Mouse (Mus musculus): Measurements from ENCODE around the gene Myom1.
"Not testable (repeated sequence)": the region's sequence is repeated elsewhere in the genome, so short reads cannot be mapped to it uniquely, and the experiment has no call there.

Myom1 gene

GRCm38 (mm10) chr17:71002081-71002743 lies at the start of gene Myom1:
Gene Myom1, plus strand, starts transcription at chr17:71002633.
- DNase-seq (ENCODE audit: low spot score): peak; percentile 100

DNA sequence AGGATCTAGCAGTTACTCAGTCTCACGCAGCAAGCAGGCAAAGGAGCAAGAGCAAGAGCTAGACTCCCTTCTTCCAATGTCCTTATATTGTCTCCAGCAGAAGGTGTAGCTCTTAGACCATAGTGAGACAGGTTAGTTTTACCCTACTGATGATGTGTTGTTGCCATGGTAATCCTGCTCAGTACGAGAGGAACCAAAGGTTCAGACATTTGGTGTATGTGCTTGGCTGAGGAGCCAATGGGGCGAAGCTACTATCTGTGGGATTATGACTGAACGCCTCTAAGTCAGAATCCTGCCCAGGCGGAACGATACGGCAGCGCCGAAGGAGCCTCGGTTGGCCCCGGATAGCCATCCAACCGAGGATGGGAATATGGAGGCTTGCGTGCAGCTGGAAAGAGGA lies 38.9 kb upstream of the Myom1 start:
- peak; percentile 91 for DNase-seq (ENCODE audit: low spot score)

DNA sequence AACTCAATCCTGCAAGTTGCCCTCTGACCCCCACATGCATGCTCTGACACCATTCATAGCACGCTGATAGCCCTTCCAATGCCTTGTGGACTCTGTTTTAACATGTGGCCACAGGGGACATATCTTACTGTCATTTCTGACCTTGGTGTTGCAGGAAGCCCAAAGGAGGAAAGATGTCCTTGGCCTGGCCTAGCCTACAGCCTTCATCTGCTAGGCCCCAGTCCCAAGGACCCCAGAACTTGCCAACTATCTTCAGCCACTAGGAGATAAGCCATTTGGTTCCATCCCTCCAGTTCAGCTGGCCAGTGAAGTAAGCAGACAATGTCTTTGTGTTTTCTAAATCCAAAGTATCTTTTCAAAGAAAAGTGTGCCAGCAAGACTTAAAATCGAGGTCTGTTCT lies 37.2 kb upstream of the Myom1 start:
- DNase-seq (ENCODE audit: low spot score): no peak

DNA sequence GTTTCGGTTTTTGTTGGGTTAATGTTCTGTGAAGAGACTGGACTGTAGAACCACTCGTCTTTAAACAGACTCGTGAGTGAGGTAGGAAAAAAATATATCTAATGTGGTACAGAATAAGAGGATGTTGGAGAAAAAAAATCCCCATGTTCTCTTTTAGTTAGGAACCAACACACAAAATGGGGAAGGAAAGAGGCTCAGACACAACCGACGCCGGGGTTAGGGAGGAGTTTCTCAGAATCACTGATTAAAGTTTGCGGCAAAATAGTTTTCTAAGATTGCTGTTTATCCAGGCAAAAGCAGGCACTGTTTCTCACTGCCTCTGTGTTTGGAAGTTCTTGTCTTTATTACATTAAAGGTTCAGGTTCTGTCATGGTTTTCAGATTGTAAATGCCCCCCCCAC lies 36.3 kb upstream of the Myom1 start:
- no peak for DNase-seq (ENCODE audit: low spot score)

DNA sequence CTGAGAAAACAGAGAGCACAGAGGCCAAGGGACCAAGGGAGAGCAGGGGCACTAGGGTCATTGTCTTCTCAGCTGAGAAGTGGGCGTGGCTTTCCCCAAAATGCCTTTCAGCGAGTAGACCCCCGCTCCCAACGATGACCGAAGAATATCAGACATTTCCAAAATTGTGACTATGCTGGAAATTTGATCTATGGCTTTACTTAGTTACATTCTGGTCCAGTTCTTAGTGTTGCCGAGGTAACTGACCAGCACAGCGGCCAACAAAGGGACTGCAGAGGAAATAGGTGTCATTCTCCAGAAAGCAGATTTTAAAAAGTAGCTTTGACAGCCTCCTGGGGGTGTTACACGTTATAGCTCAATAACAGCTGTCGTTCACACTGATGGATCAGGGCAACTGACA lies 35.2 kb upstream of the Myom1 start:
- DNase-seq (ENCODE audit: low spot score): no peak

DNA sequence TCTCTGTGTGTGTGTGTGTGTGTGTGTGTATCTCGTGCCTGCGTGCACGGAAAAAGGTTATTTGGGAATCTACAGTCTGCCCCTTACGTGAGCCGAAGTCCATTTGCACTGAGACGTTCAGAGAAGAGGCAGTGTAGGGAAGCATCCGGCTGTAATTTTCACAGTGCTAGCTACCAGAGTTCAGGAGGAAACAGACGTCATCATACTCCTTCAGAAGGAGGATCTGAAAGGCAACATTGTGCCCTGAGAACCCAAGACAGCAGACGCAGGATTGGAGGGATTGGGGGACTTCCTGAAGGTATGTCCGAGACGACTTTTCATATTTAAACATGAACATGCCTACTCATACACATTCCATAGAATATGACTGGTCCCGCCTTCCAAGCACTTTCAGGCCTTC lies 34.8 kb upstream of the Myom1 start:
- DNase-seq (ENCODE audit: low spot score): no peak

GRCm38 (mm10) chr17:70968606-70969191 lies 33.7 kb upstream of the Myom1 start:
- DNase-seq (ENCODE audit: low spot score): no peak

DNA sequence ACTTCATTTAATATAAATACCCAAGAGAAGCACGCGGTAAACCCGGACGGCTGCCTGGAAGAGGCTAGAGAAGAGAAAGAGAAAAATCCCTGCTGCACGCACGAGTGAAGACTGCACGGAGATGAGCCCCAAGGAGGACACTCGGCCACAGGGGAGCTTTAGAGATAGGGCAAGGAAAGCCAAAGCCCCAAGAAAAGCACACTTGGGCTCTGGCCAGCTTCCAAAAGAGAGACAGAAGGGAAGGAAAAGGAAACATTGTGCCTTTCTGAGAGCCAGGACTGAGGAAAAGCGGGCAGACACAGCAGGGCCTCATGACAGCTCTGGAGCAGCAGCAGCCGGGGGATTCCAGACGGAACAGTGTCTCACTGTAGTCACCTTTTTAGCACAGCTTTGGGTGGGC lies 31.2 kb upstream of the Myom1 start:
- no peak for DNase-seq (ENCODE audit: low spot score)

GRCm38 (mm10) chr17:70973398-70973797 lies 29.0 kb upstream of the Myom1 start:
- DNase-seq (ENCODE audit: low spot score): no peak

- not testable (repeated sequence) for DNase-seq (ENCODE audit: low spot score)
Measured at GRCm38 (mm10) chr17:70974065-70974464, 28.4 kb upstream of the Myom1 start.

- DNase-seq (ENCODE audit: low spot score): no peak
Measured at GRCm38 (mm10) chr17:70977799-70978198, 24.6 kb upstream of the Myom1 start.

DNA sequence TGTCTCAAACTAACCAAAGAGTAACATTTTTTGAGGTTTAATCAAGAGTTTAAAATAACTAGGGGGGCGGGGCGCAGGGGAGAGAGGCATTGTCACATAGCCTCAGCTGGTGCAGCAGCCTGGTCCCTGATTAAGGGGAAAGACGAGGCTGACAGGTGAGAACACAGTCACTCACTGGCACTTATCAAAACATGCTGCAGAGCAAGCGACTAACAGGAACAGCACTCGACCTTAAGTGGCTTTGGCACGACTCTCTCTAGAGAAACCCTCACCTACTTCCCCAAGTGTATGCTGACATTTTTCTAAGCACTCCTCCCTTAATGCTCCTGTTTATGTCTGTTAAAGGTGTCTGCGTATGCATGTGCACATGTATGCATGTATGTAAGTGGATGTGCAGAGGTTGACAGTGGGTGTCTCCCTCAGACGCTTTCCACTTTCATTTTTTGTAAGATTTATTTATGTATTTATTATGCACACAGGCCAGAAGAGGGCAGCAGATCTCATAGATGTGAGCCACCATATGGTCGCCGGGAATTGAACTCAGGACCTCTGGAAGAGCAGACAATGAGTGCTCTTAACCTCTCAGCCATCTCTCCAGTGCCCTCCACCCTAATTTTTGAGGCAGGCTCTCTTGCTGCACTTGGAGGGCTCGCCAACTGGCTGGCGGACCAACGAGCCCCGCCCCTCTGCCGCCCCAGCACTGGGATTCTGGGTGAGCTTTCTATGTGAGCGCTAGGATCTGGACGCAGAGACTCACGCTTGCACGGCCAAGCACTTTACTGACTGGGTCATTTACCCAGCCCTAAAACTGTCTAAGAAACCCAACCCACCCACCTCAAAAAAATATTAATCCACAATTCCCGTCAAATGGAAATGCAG lies 22.8 kb upstream of the Myom1 start:
- no peak for DNase-seq (ENCODE audit: low spot score)

- DNase-seq (ENCODE audit: low spot score): no peak
Measured at GRCm38 (mm10) chr17:70985501-70986354, 16.7 kb upstream of the Myom1 start.

GRCm38 (mm10) chr17:70986355-70986740 lies 16.1 kb upstream of the Myom1 start:
- no peak for DNase-seq (ENCODE audit: low spot score)

- DNase-seq (ENCODE audit: low spot score): no peak
Measured at GRCm38 (mm10) chr17:70986831-70987660, 15.4 kb upstream of the Myom1 start.

DNA sequence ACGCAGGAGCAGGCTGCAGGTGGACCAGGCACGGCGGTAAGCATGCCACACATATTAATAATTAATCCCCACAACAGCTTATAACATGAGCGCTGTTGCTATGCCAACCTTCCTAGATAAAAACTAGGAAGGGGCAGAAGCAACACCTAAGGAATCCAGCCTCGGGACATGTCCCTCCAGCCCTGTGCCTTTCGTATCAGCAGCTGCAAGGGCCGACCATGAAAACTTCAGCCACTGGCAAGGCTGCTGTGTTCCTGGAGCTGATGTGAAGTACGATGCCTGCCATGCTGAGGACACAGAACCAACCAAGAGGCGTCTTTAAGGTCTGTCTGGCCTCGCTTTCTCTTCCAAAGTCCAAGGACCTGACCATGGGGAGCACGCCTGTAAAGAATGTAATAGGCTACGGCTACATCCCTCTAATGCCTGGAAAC lies 14.1 kb upstream of the Myom1 start:
- no peak for DNase-seq (ENCODE audit: low spot score)

- DNase-seq (ENCODE audit: low spot score): no peak
Measured at GRCm38 (mm10) chr17:70989430-70989829, 13.0 kb upstream of the Myom1 start.

DNA sequence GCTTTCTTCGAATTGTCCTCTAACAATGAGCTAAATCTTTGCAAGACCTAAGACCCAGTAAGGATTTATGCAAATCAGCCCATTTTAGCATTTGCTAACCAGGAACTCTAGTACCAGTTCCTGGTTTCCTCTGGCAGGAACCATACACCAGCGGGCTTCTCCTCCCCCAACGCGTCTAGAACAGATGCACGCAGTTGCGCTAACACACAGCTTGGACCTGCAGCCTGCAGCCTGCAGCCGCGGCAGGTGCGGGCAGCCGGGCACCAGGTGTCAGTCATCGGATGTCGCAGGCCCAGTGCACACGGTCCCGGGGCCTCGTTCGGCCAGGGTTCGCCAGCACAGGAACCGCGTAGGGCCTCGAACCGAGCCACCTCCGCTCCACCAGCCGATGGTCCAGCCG lies 12.4 kb upstream of the Myom1 start:
- DNase-seq (ENCODE audit: low spot score): no peak

DNA sequence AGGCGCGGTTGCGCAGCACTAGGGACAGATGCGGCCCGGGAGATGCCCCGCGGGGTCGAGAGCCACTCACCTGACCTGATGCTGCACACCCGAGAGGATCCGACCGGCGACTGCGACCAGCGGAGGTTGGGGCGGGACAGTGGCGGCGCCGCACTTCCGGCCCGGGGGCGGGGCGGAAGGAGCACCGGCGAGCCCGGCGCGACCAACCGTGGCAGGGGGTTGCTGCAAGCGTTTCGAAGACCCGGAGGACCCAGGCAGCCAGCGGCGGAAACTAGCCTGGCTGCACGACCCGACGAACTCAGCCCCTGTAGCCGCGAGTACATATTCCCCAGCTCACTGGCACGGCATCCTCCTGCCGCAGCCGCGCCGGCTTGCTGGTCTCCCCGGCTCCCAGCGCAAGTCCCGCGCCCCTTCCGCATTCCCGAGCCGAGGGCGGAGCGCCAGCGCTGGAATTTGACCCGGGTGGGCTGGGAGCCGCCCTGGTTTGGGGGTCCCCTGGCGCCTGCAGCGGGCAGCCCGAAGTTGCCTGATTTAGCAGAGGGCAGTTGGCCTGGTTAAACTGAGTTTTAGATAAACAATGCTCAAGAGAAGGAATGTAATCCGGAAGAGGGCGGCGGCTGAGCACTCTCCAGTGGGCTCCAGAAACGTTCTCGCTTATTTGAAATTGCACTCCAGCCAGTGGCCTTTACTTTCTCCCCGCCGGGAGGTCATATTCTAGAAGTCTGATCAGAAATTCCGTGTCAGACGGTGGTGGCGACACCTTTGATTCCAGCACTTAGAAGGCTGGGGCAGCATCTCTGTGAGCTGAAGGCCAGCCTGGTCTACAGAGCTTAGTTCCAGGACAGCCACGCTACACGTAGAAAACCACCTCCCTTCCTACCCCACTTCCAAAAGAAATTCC lies 11.8 kb upstream of the Myom1 start:
- peak; percentile 82 for DNase-seq (ENCODE audit: low spot score)
